Mouse (Mus musculus) olfactory bulb, adult 2 months (tissue): Measurements from ENCODE around the gene Phf20. TPM values are rescaled to one million over a fixed set of nuclear protein-coding genes. Genes with fewer than 3 reads are reported as not detected.

Experiments used
- H3K27ac ChIP-seq: fragments of 200-500 bp; 2 replicates; pipeline ENCODE4 v1.5.1; 2012; ENCODE audit warnings: low read depth, low read length; ENCODE audit not compliant: insufficient read depth
- H3K4me1 ChIP-seq: fragments of 200-500 bp; 2 replicates; pipeline ENCODE4 v1.6.1; 2012; ENCODE audit warnings: low read length; ENCODE audit not compliant: control insufficient read depth, insufficient read depth
- H3K4me3 ChIP-seq: fragments of 200-500 bp; 2 replicates; pipeline ENCODE4 v1.5.1; 2012; ENCODE audit warnings: mild to moderate bottlenecking, low read depth, low read length, moderate library complexity; ENCODE audit not compliant: insufficient read depth
- CTCF ChIP-seq: fragments of 200-500 bp; IDR thresholded peaks from 2 replicates; pipeline ENCODE4 v1.5.1; 2012; ENCODE audit warnings: low read depth, mild to moderate bottlenecking, low read length, moderate library complexity; ENCODE audit not compliant: insufficient read depth
- POLR2A ChIP-seq: fragments of 200-500 bp; IDR thresholded peaks from 2 replicates; pipeline ENCODE4 v1.6.1; 2012; ENCODE audit warnings: mild to moderate bottlenecking, low read depth, low read length, moderate library complexity; ENCODE audit not compliant: insufficient read depth
- WGBS: fragments of 180-500 bp; shearing (Covaris S2); methylation state at CpG from one replicate; pipeline ENCODE4 v1.1.7; 2018; 5-methylcytosine and 5-hydroxymethylcytosine counted together
- polyA plus RNA-seq: library from polyadenylated mRNA; stranded (reverse); fragments of >200 nt; gene quantifications from 2 replicates; pipeline ENCODE4 v1.2.4, GENCODE M21; 2012; ENCODE audit warnings: low replicate concordance; ENCODE audit not compliant: missing spikeins, insufficient read depth, insufficient read length

Phf20 gene
- 586 TPM in 1 of 2 replicates, not detected in the other for polyA plus RNA-seq

DNA sequence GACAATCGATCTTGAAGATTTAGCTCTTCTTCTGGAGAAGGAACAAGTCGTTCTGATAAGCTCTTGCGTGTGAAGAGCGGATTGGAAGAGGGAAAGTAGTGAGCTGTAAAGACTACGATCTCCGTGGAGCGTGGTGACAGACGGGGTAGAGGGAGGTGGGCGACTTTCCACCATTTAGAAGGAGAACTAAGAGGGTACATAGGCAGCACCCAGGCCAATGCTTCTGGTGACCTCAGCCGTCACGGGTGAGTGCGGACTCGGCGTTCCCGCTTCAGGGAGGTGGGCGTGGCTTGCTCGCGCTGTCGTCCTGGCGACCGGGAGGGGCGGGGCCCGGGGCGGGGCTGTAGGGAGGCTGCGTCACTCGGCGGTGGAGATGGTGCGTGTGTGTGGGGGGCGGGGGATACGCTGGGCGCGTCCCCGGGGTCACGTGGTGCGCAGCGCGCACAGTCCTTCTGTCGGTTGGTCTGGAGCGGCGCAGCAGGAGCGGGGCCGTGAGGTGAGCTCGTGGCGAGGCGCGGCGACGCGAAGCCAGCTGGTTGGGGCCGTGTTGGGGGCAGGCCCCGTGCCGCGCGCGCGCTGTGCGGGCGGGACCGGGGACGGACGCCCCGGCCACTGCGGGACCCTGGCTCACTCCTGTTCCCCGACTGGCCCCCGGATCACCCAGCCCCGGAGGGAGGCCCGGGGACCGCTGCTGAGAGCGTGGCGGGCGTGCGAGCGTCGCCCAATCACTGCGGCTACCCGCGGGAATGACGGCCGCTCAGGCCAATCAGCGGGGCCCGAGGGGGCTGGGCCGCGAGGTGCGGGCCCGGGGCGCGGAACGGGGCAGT is at the start of gene Phf20:
Phf20 (plus strand) TSS at position 165 of the 827 bp plus-strand sequence.
- Histone ChIP-seq H3K4me1 (peaks cover 3% of the 10 kb centered on the region), H3K27ac (peak within 1 kb of the TSS; percentile 97), H3K4me3 (peak within 1 kb of the TSS; percentile 97)
- peak; percentile 76 for TF ChIP-seq POLR2A
- no peak for TF ChIP-seq CTCF
- 1% methylated on average over 87 of the region's 88 CpGs for WGBS

DNA sequence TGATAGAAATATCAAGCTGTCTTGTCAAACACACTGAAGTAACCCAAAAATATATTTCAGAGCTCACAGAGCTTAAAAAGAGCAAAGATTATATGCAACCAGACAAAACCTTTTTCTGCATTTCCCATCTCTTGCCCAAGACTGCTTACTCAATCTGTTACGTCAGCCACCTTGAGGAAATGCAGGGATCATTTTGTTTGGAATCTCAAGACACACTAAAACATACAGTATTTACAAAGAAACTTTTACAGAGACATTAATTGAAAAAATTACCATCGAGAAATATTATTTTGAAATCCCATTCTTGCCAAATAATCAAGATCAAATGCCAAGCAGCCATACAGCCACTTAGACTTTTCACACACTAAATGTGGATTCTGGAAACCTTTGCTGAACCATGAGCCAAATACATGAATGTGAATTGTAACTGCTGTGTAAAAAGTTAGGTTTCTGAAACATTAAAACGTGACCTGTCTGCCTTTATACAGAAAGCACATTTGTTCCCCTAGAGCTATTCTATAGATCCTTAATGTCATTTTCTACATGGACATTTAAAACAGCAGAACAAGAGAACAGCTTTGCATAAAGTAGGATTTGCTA is 48.9 kb upstream of the Phf20 start:
- 73% methylated on average over 3 of the region's 3 CpGs for WGBS
- TF ChIP-seq POLR2A = no peak
- TF ChIP-seq CTCF = no peak
- no peak overlapping the region for H3K4me3 ChIP-seq

DNA sequence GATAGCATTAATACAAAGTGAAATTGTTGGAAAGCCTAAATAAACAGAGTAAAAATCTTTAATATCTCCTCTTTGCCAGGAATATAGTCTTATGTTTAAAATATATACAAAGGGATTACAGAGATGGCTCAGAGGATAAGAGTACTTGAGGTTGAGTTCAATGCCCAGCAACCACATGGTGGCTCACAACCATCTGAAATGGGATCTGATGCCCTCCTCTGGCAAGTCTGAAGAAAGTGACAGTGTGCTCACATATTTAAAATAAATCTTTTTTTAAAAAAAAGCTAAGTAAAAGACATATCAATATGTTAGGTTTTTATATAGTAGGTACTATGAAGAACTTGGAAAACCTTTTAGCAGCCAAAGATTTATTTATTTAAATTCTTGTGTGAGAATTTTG is 44.7 kb upstream of the Phf20 start:
- TF ChIP-seq CTCF = no peak
- no peak for TF ChIP-seq POLR2A
- H3K4me3 ChIP-seq = no peak overlapping the region
- H3K27ac ChIP-seq = no peak overlapping the region

More for the DNA sequence above, 48.9 kb upstream of the Phf20 start:
- Histone ChIP-seq H3K27ac (no peak overlapping the region), H3K4me1 (peaks cover 3% of the 10 kb centered on the region; the same call in 1 of the 2 replicates)

DNA sequence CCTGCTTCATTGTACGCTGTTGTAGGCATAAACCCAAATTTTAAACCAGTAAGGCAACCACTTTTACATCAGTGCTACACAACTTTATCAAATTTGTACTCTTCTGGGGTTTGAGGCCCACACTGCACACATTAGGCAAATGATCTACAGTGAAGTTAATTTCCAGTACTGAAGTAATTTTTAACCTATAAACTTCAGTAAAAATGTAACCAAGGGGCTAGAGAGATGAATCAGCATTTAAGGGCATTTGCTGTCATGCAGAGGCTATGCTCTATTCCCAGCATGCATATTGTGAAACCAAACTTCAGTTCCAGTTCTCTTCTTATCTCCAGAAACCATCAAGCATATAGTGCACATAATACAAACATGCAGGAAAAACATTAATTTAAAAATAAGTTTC is 30.8 kb upstream of the Phf20 start:
- WGBS = 100% methylated on average over 1 of the region's 1 CpGs
- Histone ChIP-seq H3K4me3 (no peak overlapping the region), H3K27ac (no peak overlapping the region), H3K4me1 (no peaks in the 10 kb centered on the region)
- TF ChIP-seq POLR2A (no peak), CTCF (no peak)

More for the DNA sequence above, 44.7 kb upstream of the Phf20 start:
- H3K4me1 ChIP-seq = no peaks in the 10 kb centered on the region

DNA sequence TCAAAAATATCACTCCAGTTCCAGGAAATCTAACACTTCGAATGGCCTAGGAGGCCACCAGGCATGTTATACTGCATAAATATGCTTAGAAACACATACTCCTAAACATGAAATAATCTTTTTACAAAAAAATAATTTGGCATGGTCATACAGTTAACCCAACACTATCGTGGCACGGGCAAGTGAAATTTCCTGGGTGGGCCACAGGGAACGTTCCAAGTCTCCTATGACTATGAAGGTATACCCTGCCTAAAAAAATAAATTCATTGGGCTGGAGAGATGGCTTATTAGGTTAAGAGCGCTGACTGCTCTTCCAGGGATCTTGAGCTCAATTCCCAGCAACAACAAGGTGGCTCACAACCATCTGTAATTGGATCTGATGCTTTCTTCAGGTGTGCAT is 29.7 kb upstream of the Phf20 start:
- 87% methylated on average over 5 of the region's 5 CpGs for WGBS
- TF ChIP-seq POLR2A (no peak), CTCF (no peak)
- H3K27ac ChIP-seq = no peak overlapping the region
- H3K4me3 ChIP-seq = no peak overlapping the region
- H3K4me1 ChIP-seq = no peaks in the 10 kb centered on the region

DNA sequence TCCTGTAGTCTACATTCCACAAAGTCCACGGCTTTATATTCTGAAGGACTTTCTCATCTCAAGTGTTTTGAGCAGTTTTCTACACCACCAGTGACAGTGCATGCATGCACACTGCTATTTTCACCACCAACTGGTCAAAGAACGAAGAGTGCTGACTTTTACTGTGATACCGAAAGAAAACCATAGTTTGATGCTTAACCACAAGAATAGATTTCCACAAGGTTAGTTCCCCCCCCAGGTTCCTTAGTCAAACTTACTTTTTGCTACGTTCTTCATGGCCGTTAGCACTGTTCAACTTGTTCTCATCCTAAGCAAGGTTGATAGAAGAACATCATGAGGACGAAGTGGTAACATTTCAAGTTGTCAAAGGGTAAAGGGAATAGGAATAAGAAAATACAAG is 19.2 kb upstream of the Phf20 start:
- Histone ChIP-seq H3K4me3 (no peak overlapping the region), H3K4me1 (peaks cover 2% of the 10 kb centered on the region; the same call in 1 of the 2 replicates), H3K27ac (no peak overlapping the region)
- TF ChIP-seq CTCF (no peak), POLR2A (no peak)
- 25% methylated on average over 6 of the region's 6 CpGs for WGBS

DNA sequence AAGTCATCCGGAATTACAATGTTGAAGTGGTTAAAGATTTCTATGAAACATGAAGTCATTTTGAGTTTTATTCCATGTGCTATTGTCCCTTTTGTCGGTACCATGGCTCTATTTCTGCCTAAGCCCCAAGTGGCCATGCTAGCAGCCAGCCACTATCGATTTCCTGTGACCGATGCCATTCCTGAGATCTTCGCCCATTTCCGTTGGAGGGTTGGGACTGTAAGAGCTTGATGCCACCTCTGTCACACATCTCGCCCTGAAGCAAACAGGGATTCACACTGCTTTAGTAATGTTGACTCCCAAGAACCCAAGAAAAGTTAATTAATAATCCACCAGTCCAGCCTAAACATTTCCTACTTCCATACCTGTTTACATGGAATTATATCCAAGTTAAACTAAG is 18.6 kb upstream of the Phf20 start:
- peak overlapping the region; percentile 33 for H3K4me3 ChIP-seq
- H3K27ac ChIP-seq = no peak overlapping the region
- WGBS = 13% methylated on average over 7 of the region's 7 CpGs
- TF ChIP-seq CTCF (no peak), POLR2A (no peak)
- H3K4me1 ChIP-seq = peaks cover 2% of the 10 kb centered on the region; the same call in 1 of the 2 replicates

DNA sequence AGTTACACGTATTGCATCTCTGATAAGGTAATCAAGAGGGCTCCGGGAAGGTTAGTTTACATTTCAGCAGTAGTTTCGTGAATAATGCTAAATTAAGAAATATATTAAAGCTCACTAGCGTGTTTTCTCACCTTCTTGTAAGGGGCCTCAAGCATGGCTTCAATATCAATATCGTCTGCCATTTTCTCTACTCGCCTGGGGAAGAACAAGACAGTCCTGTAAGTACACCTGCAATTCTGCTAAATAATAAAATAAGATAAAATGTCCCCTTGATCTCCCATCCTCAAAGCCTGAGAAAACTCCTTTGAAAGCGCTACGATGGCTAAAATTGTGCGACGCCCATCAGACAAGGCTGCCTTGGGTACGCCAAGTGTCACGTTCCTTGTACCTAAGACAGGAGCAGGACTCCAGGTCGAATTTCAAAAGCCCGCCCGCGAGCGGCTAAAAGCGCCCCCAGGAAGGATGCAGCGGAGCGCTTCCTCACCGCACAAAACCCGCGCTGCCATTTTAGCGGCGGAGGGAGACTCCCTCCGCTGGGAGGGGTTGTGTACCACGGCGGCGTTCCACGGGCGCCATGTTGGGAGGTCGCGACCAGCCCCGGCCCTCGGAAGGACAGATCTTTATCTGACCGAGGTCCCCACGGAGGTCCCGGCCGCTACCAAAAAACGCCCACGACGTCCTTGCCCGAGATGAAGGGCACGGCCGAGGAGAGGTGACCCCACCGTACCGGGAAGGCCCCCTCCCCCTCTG is 17.0 kb upstream of the Phf20 start:
- under 1% methylated on average over 47 of the region's 47 CpGs for WGBS
- TF ChIP-seq CTCF (no peak), POLR2A (0 out of 2 replicates have a peak, but pooled peaks have one; percentile 9)

DNA sequence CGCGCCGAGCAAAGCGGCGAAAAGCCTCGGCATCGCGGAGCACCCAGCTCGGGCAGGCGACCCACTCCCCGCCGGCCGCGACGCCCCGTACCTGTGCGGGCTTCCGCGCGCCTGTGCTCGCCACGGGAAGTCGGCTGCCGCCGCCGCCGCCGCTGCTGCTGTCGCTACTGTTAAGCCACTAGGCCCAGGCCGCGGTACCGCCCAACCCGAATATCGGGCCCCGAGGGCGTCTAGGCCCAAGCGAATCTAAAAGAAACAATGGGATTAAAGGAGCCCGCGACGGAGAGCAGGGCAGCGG is 16.5 kb upstream of the Phf20 start:
- under 1% methylated on average over 40 of the region's 41 CpGs for WGBS
- Histone ChIP-seq H3K4me1 (peaks cover 2% of the 10 kb centered on the region; the same call in 1 of the 2 replicates), H3K4me3 (peak overlapping the region; percentile 68), H3K27ac (peak overlapping the region; percentile 98)
- TF ChIP-seq CTCF = no peak
- no peak for TF ChIP-seq POLR2A

More for the DNA sequence above, 17.0 kb upstream of the Phf20 start:
- Histone ChIP-seq H3K4me3 (peak overlapping the region; percentile 68), H3K27ac (peak overlapping the region; percentile 98), H3K4me1 (peaks cover 2% of the 10 kb centered on the region; the same call in 1 of the 2 replicates)
